Mouse (Mus musculus): ENCODE measurements around the gene Triobp.
A peak's percentile ranks its signal among the peaks of the same experiment; 100 is the strongest.

Triobp gene

DNA sequence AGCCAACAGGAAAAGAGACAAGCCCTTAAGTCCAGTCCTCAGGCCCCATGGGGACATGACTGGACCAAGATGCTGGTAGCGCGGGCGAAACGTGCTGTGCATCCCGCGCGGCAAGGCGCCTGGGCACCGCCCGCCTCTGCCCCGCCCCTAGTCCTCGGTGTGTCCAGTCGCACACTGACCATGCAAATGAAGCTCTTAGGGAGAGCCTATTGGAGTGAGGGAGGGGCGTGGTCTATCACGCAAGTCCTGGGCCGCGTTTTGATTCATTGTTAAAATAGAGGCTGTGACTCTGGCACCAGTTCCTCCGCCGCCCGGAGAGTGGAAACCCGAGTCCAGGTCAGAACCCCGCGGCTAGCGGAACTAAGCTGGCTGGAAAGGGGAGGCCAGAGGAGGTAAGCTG, at the start of gene Triobp:
Gene Triobp (plus strand): TSS at position 68 of the 400 bp plus-strand sequence.
- DNase-seq (ENCODE audit: low read depth in 2 of 2, low spot score in 2 of 2): no peak

DNA sequence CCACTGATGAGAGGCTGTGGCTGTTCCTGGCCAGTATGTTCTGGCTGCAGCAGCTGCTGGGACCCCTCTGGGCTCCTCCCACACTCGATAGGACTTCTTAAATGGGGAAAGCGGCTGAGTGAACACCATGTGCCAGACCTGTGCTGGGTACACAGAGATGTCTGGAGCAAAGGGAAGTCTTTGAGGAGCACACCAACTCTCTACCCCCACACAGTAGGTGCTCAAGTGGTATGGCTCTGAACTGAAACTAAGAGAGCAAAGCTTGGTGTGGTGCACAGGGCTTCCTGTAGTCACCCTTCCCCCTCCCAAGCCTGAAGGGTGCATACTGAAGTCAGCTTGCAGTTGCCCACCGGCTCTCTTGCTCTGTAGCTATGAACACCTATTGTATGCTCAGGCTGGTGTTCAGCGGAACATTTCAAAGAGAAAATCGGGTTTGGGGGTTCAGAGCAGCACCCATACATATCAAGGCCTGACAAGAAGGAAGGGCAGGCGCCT, 49.0 kb upstream of the Triobp start:
- DNase-seq (ENCODE audit: low read depth in 2 of 2, low spot score in 2 of 2): peak in 1 of 2 experiments; percentile 48

DNA sequence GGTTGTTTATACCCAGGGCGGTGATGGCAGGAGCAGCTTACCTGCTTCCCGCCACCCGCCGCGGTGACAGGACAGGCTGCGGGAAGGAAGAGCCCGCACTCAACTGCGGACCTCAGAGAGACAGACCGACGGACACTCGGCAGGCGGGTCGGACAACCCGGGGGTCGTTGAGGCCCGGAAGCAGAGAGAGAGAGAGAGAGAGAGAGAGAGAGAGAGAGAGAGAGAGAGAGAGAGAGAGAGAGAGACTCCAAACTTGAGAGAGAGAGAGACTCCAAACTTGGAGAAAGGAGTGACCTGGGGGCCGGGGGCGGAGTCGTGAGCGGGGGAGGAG, 48.1 kb upstream of the Triobp start, which contains the start of gene Gm49510:
Gene Gm49510 (plus strand): TSS at position 259 of the 331 bp plus-strand sequence.
- no peak for DNase-seq (ENCODE audit: low read depth in 2 of 2, low spot score in 2 of 2)

DNA sequence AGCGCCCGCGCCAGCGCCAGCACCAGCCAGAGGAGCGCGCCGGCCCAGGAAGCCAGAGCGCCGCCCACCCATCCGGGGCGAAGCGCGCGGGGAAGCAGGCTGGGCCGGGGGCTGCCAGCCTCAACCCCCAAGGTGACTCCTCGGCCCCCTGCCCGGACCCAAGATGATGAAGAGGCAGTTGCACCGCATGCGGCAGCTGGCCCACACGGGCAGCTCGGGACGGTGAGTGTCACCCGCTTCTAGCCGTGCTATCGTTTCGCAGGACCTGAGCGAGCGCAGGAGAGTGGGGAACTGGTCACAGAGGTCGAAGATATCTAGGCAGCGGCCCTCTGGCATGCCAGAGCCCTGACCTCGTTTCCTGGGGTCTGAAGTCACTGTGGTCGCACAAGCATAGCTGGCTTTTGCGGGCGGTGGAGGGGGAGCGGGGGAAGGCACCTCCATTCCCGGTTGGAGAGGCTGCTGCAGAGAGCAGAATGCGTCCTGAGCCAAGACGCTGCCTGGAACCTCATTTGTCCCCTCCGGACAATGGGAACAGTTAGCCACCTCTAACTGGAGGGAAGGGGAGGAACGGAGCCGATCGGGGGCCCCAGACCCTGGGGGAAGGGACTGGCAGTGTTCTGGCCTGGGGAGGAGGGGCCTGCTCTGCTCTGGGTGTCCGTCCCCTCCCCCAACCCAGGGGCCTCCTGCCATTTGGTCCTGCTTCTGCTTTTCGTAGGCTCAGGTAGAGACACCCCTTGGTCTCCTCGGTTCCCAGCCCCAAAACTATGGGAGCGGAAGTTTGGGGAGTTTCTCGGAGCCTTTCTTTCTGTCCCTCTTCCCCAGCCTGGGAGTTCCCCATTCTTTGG, 47.6 kb upstream of the Triobp start, which contains the start of gene Sh3bp1:
Gene Sh3bp1 (plus strand): TSS at position 29 of the 845 bp plus-strand sequence.
- DNase-seq (ENCODE audit: low read depth in 2 of 2, low spot score in 2 of 2): peak in 1 of 2 experiments; percentile 58

DNA sequence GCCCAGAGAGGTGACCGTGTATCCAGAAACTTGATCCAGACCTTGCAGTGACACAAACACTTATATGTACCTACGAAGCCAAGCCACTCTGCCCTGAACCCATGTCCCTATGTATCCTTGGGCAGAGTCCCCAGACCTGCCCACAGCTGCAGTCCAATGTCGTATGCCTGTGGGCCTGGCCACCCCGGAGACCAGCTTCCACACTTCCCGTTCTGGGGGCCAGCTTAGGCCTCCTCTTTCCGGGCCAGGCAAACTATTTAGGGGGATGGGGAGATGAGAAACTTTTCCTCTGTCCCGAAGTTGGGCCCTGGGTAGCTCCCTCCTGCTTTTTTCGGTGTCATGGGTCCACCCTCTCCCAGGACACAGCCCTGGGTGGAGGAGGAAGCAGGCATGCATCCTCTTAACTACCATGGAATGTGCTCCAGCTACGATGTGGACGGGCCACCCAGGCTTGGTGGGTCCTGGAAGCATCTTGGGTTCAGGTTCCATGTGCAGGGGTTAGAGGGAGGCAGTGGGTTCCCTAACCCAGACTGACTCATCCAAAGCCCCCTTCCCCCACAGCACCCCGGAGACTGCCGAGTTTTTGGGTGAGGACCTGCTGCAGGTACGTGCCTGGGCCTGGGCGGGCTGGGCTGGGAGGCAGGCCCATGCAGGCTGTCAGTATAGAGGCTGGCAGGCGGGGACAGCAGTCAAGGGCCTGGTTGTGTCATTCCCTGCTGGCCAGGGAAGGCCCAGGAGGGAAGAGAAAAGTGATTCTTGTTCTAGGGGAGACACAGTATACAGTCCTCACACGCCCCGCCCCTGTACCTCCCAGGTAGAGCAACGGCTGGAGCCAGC, 46.7 kb upstream of the Triobp start:
- DNase-seq (ENCODE audit: low read depth in 2 of 2, low spot score in 2 of 2): no peak

DNA sequence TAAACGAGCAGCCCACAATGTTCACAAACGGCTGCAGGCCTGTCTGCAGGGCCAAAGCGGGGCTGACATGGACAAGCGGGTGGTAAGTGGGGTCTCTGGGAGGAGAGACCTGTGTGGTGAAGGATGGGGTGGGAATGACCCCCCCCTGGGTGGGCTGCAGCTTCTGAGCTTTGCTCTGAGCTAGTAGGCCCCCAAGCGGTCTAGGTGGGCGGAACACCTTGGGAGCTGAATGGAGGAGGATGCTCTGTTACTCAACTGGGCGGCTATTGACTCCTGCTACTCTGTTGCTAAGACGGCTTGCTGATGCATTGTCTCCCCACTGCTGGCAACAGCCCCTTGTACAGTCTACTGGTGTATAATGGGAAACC, 46.1 kb upstream of the Triobp start:
- DNase-seq (ENCODE audit: low read depth in 2 of 2, low spot score in 2 of 2): no peak

DNA sequence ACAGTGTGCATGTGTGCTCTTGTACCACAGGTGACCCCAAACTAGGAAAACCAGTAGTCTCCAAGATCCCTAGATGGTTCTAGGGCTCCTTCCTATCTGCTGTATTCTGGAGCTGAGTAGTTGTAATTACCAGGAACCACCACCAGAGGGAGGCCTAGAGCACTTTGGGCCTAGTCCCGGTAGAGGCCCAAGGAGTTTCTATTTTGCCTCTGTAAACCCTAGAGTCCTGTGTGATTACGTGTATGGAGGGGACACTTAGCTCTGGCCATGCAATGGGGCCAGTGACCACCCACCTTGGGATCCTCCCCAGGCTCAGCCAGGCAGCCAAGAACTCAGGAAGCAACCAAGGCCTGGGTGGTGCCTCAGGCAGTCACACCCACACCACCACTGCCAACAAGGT, 44.3 kb upstream of the Triobp start:
- DNase-seq (ENCODE audit: low read depth in 2 of 2, low spot score in 2 of 2): peak; percentile 80 to 84

DNA sequence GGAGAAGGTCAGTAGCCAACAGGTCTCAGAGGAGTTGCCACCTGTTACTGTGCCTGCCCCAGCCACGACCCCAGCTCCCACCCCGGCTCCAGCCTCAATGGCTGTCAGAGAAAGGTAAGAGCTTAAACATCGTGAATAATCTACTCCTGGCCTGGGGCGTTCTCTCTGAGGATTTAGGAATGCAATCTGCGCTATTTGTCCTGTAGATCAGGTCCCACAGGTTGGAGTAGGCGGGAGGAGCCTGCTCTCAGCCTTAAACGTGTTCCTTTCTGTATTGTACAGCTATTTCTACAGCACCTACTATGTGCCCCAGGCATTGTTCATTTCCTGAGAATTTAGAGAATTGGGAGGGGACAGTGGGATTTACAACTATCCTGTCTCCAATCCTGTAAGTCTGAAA, 39.1 kb upstream of the Triobp start:
- no peak for DNase-seq (ENCODE audit: low read depth in 2 of 2, low spot score in 2 of 2)

DNA sequence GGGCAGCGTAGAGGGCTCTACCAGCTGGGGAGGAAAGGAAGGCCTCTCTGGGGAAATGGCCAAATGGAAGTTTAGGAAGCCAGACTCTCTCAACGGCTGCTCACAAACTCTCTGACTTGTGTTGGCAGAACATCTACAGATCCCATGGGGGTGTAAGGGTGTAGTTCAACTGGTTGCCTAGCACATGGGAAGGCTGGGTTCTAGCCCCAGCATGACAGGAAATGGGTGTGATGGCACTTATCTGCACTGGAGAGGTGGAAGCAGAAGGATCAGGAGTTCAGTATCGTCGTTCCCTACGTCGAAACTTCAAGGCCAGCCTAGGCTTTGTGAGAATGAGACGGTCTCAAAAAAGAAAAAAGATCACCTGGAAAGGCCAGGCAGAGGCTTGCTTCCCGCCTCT, 38.5 kb upstream of the Triobp start:
- DNase-seq (ENCODE audit: low read depth in 2 of 2, low spot score in 2 of 2): no peak

DNA sequence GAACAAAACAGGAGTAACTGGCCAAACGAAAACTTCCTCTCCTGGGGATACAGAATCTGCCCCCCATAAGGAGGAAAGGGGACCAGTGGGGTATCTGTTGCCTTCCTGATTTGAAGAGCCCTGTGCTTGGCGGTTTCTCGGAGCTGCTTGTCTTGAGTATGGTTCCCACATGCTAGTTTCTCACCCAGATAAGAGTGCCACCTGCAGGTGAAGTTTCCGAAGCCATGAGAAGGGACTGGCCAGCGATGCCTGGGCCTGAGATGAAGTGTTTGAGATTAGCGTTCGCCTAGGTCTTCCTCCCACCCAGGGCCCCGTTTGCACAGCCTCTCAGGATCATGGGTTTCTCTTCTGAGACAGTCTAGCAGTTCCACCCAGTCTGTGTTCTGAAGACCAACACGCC, 35.5 kb upstream of the Triobp start:
- no peak for DNase-seq (ENCODE audit: low read depth in 2 of 2, low spot score in 2 of 2)

DNA sequence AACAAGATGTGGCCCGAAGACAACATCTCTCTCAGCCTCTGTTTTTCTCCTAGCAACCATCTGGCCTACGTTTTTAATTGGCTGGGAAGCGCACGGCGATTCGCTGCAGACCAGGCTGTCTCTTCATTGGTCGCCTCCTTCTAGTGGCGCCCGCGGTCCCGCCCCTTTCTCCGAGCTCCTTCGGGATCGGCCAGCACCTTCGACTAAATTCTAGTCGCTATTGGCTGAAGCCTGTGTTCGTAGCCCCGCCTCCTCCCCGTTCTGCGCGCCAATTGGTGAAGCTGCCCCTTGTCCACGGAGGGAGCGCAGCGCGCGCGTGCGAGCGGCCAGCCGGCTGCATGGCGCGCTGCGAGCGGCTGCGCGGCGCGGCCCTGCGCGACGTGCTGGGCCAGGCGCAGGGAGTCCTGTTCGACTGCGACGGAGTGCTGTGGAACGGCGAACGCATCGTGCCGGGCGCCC, 33.9 kb upstream of the Triobp start, which contains the start of gene Pdxp:
Gene Pdxp (plus strand): TSS at position 288 of the 459 bp plus-strand sequence.
- peak; percentile 89 for DNase-seq (ENCODE audit: low read depth in 2 of 2, low spot score in 2 of 2)

DNA sequence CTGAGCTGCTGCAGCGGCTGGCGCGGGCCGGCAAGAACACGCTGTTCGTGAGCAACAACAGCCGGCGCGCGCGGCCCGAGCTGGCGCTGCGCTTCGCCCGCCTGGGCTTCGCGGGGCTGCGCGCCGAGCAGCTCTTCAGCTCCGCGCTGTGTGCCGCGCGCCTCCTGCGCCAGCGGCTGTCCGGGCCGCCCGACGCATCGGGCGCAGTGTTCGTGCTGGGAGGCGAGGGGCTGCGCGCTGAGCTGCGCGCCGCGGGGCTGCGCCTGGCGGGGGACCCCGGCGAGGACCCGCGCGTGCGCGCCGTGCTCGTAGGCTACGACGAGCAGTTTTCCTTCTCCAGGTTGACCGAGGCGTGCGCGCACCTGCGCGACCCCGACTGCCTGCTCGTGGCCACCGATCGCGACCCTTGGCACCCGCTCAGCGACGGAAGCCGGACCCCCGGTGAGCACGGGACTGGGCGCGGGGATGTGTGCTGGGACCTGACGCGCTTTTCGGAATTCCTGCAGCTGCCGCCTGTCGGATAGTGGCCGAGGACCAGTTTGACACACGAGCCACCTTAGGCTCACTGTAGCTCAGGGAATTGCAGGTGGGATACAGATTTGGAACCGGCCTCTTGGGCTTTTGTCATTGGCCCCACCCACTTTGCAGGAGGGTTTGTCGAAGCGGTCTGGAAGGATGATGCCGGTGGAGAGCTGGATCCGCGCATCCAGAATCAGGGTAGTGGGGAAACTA, 33.3 kb upstream of the Triobp start:
- no peak for DNase-seq (ENCODE audit: low read depth in 2 of 2, low spot score in 2 of 2)

DNA sequence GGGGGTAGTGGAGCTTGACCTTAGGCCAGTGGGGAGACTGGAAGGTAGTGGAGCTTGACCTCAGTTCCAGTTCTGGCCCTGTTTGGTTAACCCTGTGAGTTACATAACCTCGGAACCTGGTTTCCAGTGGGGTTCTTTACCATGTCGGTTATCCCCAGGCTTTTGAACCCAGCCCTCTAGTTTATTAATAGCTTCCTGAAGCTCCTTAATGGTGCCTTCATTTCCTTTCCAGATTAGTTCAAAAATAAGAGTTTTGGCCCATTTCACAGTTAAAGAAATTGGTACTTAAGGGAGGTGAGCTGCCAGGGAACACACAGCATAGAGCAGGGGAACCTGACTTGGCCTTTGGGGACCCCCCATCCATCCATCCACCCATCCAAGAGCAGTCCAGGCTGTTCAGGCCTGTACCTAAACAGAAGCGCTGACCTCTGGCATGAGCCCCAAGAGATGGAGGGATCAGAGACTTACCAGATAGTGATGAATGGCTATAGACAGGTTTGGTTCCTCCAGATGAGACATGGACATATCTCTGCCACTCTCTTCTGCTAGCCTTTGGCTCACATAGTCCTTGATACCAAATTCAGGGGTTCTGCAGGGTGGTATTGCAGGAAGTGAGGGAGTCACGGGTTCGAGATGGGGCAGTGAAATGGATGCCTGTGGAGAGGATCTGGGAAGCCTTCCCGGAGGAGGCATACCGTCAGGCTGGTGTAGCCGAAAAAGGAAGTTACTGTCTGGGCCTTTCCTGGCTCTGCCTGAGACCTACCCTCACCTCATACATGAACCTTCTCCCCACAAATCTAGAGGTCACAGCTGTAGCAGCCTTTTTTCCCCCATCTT, 32.5 kb upstream of the Triobp start:
- DNase-seq (ENCODE audit: low read depth in 2 of 2, low spot score in 2 of 2): no peak

DNA sequence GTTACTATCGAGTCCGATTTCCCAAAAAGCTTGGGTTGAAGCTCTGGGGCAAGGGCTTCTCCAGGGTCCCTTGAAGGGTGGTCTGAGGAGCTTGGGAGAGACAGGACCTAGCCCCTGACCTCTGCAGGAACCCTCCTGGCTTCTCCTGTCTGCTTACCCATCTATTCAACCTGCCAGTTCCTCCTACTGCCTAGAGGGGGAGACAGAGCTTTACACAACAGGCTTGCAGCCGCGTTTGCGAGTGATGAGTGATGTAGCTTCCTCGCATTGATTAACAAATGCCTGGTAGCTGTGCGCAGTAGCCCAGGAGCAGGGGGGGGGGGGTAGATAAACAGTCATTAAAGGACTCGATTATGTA, 31.9 kb upstream of the Triobp start:
- DNase-seq (ENCODE audit: low read depth in 2 of 2, low spot score in 2 of 2): peak; percentile 58 to 72

DNA sequence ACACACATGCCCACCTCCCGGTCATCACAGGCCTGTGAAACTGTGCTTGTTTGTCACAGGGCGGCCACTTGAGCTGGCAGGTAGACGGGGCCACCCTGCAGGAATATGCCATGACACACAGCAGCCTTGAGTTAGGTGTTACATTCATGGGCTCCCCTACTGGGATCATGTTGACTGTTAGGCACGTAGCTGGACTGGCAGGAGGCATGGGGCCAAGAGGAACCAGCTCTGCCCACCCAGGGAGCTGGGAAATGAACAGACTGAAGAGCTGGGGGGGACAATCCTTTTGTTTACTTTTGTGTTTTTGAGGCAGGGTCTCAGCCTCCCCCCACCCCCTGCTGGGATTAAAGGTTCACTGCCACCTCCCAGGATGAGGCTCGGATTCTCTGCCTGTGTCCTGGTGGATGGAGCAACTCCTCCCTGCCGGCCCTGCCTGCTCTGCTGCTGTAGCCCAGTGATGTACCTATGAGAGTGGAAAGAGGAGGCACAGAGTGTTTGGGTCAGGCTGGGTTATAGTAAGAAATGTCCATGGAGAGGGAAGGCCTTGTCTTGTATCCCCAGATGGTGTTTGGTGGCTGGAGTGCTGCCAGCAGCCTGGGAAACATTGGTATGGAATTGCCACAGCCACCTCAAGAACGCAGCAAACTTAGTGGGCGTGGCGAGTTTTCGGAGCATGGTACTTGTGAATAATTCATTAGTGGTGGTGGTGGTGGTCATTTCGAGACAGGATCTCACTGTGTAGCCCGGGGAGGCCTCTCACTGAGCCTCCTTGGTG, 31.3 kb upstream of the Triobp start:
- no peak for DNase-seq (ENCODE audit: low read depth in 2 of 2, low spot score in 2 of 2)

DNA sequence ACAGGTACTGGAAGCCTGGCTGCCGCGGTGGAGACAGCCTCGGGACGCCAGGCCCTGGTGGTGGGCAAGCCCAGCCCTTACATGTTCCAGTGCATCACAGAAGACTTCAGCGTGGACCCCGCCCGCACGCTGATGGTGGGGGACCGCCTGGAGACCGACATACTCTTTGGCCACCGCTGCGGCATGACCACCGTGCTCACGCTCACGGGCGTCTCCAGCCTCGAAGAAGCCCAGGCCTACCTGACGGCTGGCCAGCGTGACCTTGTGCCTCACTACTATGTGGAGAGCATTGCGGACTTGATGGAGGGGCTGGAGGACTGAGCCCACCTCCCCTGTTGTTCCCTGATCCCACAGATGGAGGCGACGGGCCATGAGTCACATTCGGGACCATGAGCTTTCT, 29.4 kb upstream of the Triobp start:
- no peak for DNase-seq (ENCODE audit: low read depth in 2 of 2, low spot score in 2 of 2)

DNA sequence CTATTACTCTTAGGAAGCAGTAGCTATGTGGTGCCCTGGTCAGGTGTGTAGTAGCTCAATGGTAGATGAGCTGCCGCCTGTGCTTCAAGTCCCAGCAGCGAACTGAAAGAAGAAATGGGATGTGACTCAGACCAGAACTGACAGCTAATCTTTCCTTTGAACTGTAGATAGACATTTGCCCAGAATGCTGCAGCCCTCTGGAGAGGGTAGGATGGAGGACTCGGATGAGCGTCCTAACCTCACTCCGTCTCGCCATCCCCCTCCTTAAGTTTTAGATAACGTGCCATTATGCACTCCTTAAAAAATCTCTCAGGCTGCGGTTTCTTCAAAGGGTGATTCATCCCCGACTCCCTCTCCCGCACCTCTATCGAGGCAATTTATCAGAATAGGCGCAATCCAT, 27.6 kb upstream of the Triobp start:
- no peak for DNase-seq (ENCODE audit: low read depth in 2 of 2, low spot score in 2 of 2)

DNA sequence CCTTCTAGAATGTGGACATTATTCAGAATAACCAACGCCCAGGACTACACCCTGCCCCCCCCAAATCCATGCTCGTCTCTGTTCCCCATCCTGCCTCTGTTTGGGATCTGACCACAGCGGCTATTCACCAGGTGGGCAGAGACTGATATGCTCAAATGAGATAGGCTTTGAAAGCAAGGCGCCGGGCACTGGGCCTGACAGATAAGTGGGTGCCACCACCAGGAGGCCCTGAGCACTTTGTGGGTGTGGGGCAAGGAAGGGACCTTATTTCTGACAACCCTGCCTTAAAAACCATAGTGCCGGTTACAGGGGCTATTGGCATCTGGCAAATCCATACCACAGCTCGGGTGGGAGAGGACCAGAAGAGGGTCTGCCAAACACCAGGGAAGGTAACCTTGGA, 24.8 kb upstream of the Triobp start:
- no peak for DNase-seq (ENCODE audit: low read depth in 2 of 2, low spot score in 2 of 2)

DNA sequence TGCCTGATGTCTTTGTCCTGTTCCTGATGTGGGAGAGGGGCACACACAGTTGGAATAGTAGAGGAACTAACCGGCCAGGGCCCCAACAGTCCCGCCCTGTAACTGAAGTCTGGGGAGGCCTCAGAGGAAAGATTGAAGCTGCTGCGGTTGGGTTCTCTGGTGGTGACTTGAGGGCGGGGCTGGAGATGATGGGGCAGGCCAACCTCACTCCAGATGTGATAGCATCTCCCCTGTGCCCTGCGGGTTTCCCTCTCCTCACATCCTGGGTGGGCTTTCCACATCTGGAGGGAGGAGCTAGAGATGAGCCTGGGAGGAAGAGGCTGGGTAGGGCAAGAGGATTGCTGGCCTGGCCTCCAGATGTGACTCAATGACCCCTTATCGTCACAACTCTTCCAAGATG, 23.9 kb upstream of the Triobp start:
- peak; percentile 60 to 73 for DNase-seq (ENCODE audit: low read depth in 2 of 2, low spot score in 2 of 2)

DNA sequence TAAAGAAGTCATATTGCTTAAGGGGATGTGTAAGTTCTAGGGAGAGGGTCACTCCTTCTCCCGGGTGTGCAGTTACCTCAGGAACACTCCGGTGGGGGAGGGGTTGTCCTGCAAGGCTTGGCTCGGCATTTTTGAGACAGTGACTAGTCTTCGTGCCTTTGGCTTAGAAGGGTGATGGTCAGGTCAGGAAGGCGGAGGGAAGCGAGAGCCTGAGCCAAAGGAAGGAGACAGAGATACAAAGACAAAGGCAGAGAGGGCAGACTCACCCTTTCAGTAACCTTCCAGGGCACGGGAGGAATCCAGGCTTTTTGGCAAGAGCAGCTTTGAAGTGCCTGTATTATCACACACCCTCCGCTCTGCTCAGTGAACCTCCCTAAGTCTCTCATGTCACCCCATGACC, 22.4 kb upstream of the Triobp start:
- DNase-seq (ENCODE audit: low read depth in 2 of 2, low spot score in 2 of 2): no peak

Measured in CD8-positive naive resting alpha-beta T cell, adult 2 months (primary cell).